7 mouse cellular contexts compared by ENCODE assay signal in genomic region chr1:37890025-37890652, GRCm38 (mm10). TPM values are rescaled to one million over a fixed set of nuclear protein-coding genes. Genes with fewer than 3 reads are reported as not detected.
DNase-seq lines count a peak whose midpoint lies in the region; ATAC-seq lines count a peak whose summit lies in the region.

Mitd1 (minus strand) TSS chr1:37890411.
Mrpl30 (plus strand) TSS chr1:37890477.

- peaks cover 17% of the 10 kb centered on the region for H3K4me1 ChIP-seq in embryonic facial prominence, embryonic 12.5 days
- peaks cover 8% of the 10 kb centered on the region for H3K4me1 ChIP-seq in limb, embryonic 11.5 days (ENCODE audit: control insufficient read depth, insufficient read depth, low read length)
- peaks cover 13% of the 10 kb centered on the region for H3K4me1 ChIP-seq in midbrain, embryonic 14.5 days (ENCODE audit: control insufficient read depth, insufficient read depth, low read length)

- ATAC-seq in embryonic facial prominence, embryonic 12.5 days (ENCODE audit: insufficient number of reproducible peaks, insufficient read depth, low FRiP score, low TSS enrichment): peak; percentile 86
- peak; percentile 88 for ATAC-seq in limb, embryonic 11.5 days (ENCODE audit: insufficient number of reproducible peaks, low FRiP score, low TSS enrichment, low read depth)
- ATAC-seq in midbrain, embryonic 14.5 days (ENCODE audit: low FRiP score, low TSS enrichment): peak; percentile 91

- under 1% methylated on average over 41 of the region's 41 CpGs for WGBS in embryonic facial prominence, embryonic 12.5 days
- under 1% methylated on average over 41 of the region's 41 CpGs for WGBS in limb, embryonic 11.5 days
- under 1% methylated on average over 41 of the region's 41 CpGs for WGBS in midbrain, embryonic 14.5 days

- peak within 1 kb of the TSS; percentile 72 for H3K9ac ChIP-seq in embryonic facial prominence, embryonic 12.5 days
- H3K9ac ChIP-seq in limb, embryonic 11.5 days (ENCODE audit: low read length): peak within 1 kb of the TSS; percentile 44
- H3K9ac ChIP-seq in midbrain, embryonic 14.5 days (replicated peaks; ENCODE audit: low read length): peak within 1 kb of the TSS; percentile 64

- H3K27me3 ChIP-seq in embryonic facial prominence, embryonic 12.5 days: no peaks in the 10 kb centered on the region
- no peaks in the 10 kb centered on the region for H3K27me3 ChIP-seq in limb, embryonic 11.5 days (ENCODE audit: control insufficient read depth, insufficient read depth, low read length)
- H3K27me3 ChIP-seq in midbrain, embryonic 14.5 days (ENCODE audit: control insufficient read depth, insufficient read depth, low read length): no peaks in the 10 kb centered on the region

- H3K4me2 ChIP-seq in embryonic facial prominence, embryonic 12.5 days (replicated peaks): peak within 1 kb of the TSS; percentile 72
- H3K4me2 ChIP-seq in limb, embryonic 11.5 days (ENCODE audit: low read depth, severe bottlenecking): peak within 1 kb of the TSS; percentile 62
- H3K4me2 ChIP-seq in midbrain, embryonic 14.5 days (ENCODE audit: low read length): peak within 1 kb of the TSS; percentile 93

- H3K4me3 ChIP-seq in embryonic facial prominence, embryonic 12.5 days: peak within 1 kb of the TSS; percentile 73
- H3K4me3 ChIP-seq in limb, embryonic 11.5 days (ENCODE audit: low read depth, low read length): peak within 1 kb of the TSS; percentile 46
- peak within 1 kb of the TSS; percentile 67 for H3K4me3 ChIP-seq in midbrain, embryonic 14.5 days (replicated peaks; ENCODE audit: low read depth, low read length)

- peaks cover 15% of the 10 kb centered on the region for H3K36me3 ChIP-seq in embryonic facial prominence, embryonic 12.5 days
- H3K36me3 ChIP-seq in limb, embryonic 11.5 days (ENCODE audit: control insufficient read depth, insufficient read depth, low read length): no peaks in the 10 kb centered on the region
- peaks cover 12% of the 10 kb centered on the region for H3K36me3 ChIP-seq in midbrain, embryonic 14.5 days (ENCODE audit: control insufficient read depth, insufficient read depth, low read length)

- 0 out of 2 replicates have a peak within 1 kb of the TSS, but pooled peaks have one; percentile 69 for H3K27ac ChIP-seq in embryonic facial prominence, embryonic 12.5 days
- no peak within 1 kb of the TSS for H3K27ac ChIP-seq in limb, embryonic 11.5 days (replicated peaks; ENCODE audit: low read depth, low read length)
- peak within 1 kb of the TSS; percentile 46; the same call in 1 of the 2 replicates for H3K27ac ChIP-seq in midbrain, embryonic 14.5 days (replicated peaks; ENCODE audit: low read depth, low read length)

- DNase-seq in adrenal gland, postnatal 25 days: peak; percentile 88
- DNase-seq in heart, adult 11 months: peak; percentile 99
- peak; percentile 93 for DNase-seq in kidney, adult 18-20 months
- DNase-seq in limb, embryonic 11.5 days (ENCODE audit: low spot score): peak; percentile 93
- peak; percentile 96 for DNase-seq in midbrain, embryonic 14.5 days
- peak; percentile 74 to 86 for DNase-seq in spleen, adult 18-20 months

- H3K9me3 ChIP-seq in embryonic facial prominence, embryonic 12.5 days: no peaks in the 10 kb centered on the region
- H3K9me3 ChIP-seq in limb, embryonic 11.5 days (ENCODE audit: control insufficient read depth, low read length): no peaks in the 10 kb centered on the region
- H3K9me3 ChIP-seq in midbrain, embryonic 14.5 days (ENCODE audit: control insufficient read depth, low read length): no peaks in the 10 kb centered on the region

RNA-seq across cellular contexts. Expression of gene Mitd1, which starts in this region (rescaled TPM):
- 16.1 and 18.3 TPM in 2 replicates for total RNA-seq in adrenal gland, postnatal 25 days (2021)
- 25.3 and 25.4 TPM in 2 replicates for polyA plus RNA-seq in embryonic facial prominence, embryonic 12.5 days (2016; fragmentation: Nextera tagmentation; extraction: Ambion mirVana)
- polyA plus RNA-seq in limb, embryonic 11.5 days (2014; fragmentation: Nextera tagmentation; extraction: Ambion mirVana): 30.7 and 34.3 TPM in 2 replicates
- 13.7 and 14.7 TPM in 2 replicates for polyA plus RNA-seq in midbrain, embryonic 14.5 days (2014; fragmentation: Nextera tagmentation; extraction: Ambion mirVana)

RNA-seq across cellular contexts. Expression of gene Mrpl30, which starts in this region (rescaled TPM):
- total RNA-seq in adrenal gland, postnatal 25 days (2021): 181 and 191 TPM in 2 replicates
- polyA plus RNA-seq in embryonic facial prominence, embryonic 12.5 days (2016; fragmentation: Nextera tagmentation; extraction: Ambion mirVana): 232 and 245 TPM in 2 replicates
- 240 and 248 TPM in 2 replicates for polyA plus RNA-seq in limb, embryonic 11.5 days (2014; fragmentation: Nextera tagmentation; extraction: Ambion mirVana)
- polyA plus RNA-seq in midbrain, embryonic 14.5 days (2014; fragmentation: Nextera tagmentation; extraction: Ambion mirVana): 275 and 310 TPM in 2 replicates
